Mouse (Mus musculus): ENCODE results near the gene Ppie. TPM values are rescaled to one million over a fixed set of nuclear protein-coding genes. Genes with fewer than 3 reads are reported as not detected.
A peak's percentile ranks its signal among the peaks of the same experiment; 100 is the strongest.
"Not testable (repeated sequence)": the region's sequence is repeated elsewhere in the genome, so short reads cannot be mapped to it uniquely, and the experiment has no call there.

Gene Ppie
- polyA plus RNA-seq, 1 experiment from 2014 or later: 110 TPM

DNA sequence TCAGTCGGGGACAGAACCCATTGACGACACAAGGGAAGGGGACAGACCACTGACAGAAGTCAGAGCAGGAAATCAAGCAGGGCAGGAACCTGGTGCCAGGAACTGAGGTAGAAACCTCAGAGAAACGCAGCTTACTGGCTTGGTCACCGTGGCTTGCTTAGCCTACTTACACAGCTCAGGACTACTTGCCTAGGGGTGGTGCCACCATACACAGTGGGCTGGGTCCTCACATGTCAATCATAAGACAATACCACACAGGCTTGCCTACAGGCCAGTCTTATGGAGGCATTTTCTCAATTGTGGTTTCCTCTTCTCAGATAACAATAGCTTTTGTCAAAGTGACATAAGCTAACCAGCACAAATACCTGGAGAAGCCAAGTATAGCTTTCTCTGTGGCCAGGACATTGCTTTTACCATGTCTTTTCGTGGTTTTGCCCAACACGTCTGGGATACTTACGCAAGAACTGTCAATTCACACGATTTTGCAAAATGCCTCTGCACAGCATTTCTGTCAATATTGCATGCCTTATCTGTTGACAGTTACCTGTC lies 27.5 kb downstream of the Ppie start:
- Histone ChIP-seq H3K4me2 (no peak overlapping the region), H3K27me3 (ENCODE audit: insufficient read depth, low read length) (peaks cover 6% of the 10 kb centered on the region), H3K36me3 (ENCODE audit: insufficient read depth) (no peaks in the 10 kb centered on the region), H3K4me1 (ENCODE audit: insufficient read depth) (no peaks in the 10 kb centered on the region), H3K4me3 (ENCODE audit: low read depth, low read length) (no peak overlapping the region), H3K9ac (no peak overlapping the region), H3K9me3 (ENCODE audit: low read depth, low read length) (no peaks in the 10 kb centered on the region), H3K27ac (ENCODE audit: low read depth) (no peak overlapping the region)
- WGBS: 71% methylated on average over 8 of the region's 8 CpGs
- no peak for DNase-seq
- ATAC-seq (ENCODE audit: insufficient read depth): no peak
- no peak for TF ChIP-seq CTCF (IDR thresholded peaks at IDR 0.05; ENCODE audit: low read depth)

DNA sequence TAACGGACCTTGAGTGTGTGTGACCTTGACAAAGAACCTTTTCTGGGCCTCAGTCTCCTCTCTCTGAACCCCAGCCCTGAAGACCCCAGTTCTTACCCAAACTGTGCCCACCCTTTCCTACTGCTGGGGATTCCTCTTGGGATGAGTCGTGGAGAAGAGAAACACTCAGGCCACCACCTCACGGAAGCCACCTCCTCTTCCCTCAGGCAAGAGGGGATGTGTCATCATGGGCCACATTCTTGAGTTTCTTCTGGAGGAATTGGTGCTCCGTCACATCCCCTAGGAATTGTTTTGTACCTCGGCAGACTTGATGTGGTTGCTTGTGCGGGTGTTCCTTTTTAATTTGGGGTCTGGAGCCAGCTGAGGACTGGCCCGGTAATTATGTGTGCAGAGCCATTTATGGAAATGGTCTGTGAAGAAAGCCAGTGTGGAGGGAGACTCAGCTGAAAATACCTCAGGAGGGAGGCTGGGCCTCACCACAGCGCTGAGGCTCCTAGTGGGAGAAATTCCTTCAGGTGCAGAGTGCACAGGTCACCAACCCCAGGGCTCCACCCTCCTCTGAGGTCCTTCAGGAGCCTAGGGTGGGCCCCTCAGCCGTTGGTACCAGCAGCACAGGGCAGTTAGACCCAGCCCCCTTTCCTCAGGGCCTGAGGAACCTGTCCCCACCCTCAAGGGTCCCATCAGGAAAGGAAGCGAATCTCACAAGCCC lies 28.3 kb downstream of the Ppie start:
- WGBS: 73% methylated on average over 10 of the region's 10 CpGs
- not testable (repeated sequence) for H3K9ac ChIP-seq; H3K9me3 ChIP-seq (ENCODE audit: low read depth, low read length); H3K4me2 ChIP-seq; H3K36me3 ChIP-seq (ENCODE audit: insufficient read depth); H3K4me1 ChIP-seq (ENCODE audit: insufficient read depth); H3K27ac ChIP-seq (ENCODE audit: low read depth); H3K4me3 ChIP-seq (ENCODE audit: low read depth, low read length); DNase-seq; ATAC-seq (ENCODE audit: insufficient read depth); H3K27me3 ChIP-seq (ENCODE audit: insufficient read depth, low read length)

DNA sequence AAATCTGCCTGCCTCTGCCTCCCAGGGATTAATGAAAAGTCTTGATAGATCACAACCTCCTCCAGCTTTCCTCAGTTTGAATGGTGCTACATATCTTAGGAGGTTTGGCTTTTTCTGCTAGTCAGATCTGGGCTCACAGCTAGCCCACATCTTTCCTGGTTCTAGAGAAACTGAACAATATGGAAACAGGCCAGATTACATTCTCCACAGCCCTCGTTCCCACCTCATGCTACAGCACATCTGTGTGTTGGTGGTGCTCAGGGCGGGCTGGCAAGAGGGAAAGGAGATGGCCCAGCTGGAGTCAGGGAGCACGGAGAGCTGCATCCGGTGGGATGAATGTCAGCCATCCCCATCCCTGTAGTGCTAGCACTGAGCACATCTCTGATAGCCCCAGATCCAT lies 29.0 kb downstream of the Ppie start:
- H3K4me1 ChIP-seq (ENCODE audit: insufficient read depth): no peaks in the 10 kb centered on the region
- H3K9me3 ChIP-seq (ENCODE audit: low read depth, low read length): no peaks in the 10 kb centered on the region
- DNase-seq: no peak
- no peaks in the 10 kb centered on the region for H3K36me3 ChIP-seq (ENCODE audit: insufficient read depth)
- H3K27me3 ChIP-seq (ENCODE audit: insufficient read depth, low read length): peaks cover 7% of the 10 kb centered on the region
- ATAC-seq (ENCODE audit: insufficient read depth): no peak
- H3K27ac ChIP-seq (ENCODE audit: low read depth): no peak overlapping the region
- no peak overlapping the region for H3K4me2 ChIP-seq
- no peak for TF ChIP-seq CTCF (IDR thresholded peaks at IDR 0.05; ENCODE audit: low read depth)
- no peak overlapping the region for H3K9ac ChIP-seq
- WGBS: 78% methylated on average over 4 of the region's 4 CpGs
- H3K4me3 ChIP-seq (ENCODE audit: low read depth, low read length): no peak overlapping the region

DNA sequence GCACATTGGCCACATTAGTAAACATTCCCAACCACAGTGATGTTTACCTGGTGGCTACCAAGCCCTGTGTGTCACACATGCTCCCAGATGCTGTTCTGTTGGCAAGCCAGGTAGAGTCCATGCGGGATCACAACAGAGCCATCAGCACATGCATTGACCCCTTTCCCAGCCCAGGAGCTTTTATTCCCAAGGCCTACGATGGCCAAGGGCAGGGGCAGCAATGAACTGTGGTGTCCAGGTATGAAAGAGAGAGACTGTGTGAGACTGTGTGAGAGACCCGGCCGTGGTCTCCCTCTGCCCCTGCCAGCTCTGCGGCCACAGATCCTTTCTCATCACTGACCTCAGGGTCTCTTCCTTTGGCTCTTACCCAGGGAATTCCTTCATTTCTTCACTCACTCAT lies 31.7 kb downstream of the Ppie start:
- no peak overlapping the region for H3K4me2 ChIP-seq
- no peak overlapping the region for H3K9ac ChIP-seq
- H3K27me3 ChIP-seq (ENCODE audit: insufficient read depth, low read length): peaks cover 22% of the 10 kb centered on the region
- no peak overlapping the region for H3K4me3 ChIP-seq (ENCODE audit: low read depth, low read length)
- no peak overlapping the region for H3K27ac ChIP-seq (ENCODE audit: low read depth)
- TF ChIP-seq CTCF (IDR thresholded peaks at IDR 0.05; ENCODE audit: low read depth): no peak
- no peak for ATAC-seq (ENCODE audit: insufficient read depth)
- no peak for DNase-seq
- no peaks in the 10 kb centered on the region for H3K4me1 ChIP-seq (ENCODE audit: insufficient read depth)
- 86% methylated on average over 5 of the region's 5 CpGs for WGBS
- no peaks in the 10 kb centered on the region for H3K36me3 ChIP-seq (ENCODE audit: insufficient read depth)
- no peaks in the 10 kb centered on the region for H3K9me3 ChIP-seq (ENCODE audit: low read depth, low read length)

DNA sequence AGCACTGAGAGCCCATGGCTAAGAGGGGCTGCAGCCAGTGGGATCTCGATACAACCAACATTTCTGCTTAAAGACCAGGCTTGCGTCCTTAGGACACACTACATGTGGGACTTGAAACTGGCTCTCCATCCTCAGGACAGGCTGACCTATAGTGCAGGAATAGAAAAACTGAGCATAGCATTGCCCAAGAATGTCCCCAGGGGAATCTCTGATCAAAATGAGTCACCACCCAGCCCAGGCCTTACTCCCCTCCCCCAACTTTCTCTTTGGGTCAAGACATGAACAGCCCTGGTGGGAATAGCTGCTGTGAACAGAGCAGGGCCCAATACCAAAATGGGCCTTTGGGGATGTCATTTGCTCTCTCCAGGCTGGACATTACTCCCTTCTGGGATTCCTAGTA lies 32.9 kb downstream of the Ppie start:
- Histone ChIP-seq H3K4me2 (no peak overlapping the region), H3K27me3 (ENCODE audit: insufficient read depth, low read length) (peaks cover 22% of the 10 kb centered on the region), H3K4me3 (ENCODE audit: low read depth, low read length) (no peak overlapping the region), H3K4me1 (ENCODE audit: insufficient read depth) (no peaks in the 10 kb centered on the region), H3K9me3 (ENCODE audit: low read depth, low read length) (no peaks in the 10 kb centered on the region), H3K9ac (no peak overlapping the region), H3K36me3 (ENCODE audit: insufficient read depth) (no peaks in the 10 kb centered on the region), H3K27ac (ENCODE audit: low read depth) (no peak overlapping the region)
- no peak for ATAC-seq (ENCODE audit: insufficient read depth)
- 90% methylated on average over 2 of the region's 2 CpGs for WGBS
- no peak for DNase-seq
- no peak for TF ChIP-seq CTCF (IDR thresholded peaks at IDR 0.05; ENCODE audit: low read depth)

DNA sequence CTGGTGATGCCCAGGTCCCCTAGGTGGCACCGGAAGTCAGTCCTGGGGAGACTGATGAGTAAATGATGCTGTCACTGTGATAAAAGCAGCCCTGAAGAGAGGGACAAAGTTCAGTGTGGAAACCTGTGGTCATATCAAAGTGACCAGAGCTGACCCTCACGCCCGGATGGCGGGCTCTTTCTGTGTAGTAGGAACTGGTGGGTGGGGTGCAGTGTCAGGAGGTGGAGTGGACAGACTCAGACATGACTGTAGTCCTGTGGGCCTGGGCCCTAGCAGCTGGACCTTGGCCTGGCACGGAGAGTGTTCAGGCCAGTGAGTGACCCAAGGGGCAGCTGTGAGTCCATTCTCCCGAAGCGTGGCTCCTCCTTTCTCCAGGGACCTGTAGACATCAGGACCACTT lies 33.8 kb downstream of the Ppie start:
- H3K4me2 ChIP-seq; DNase-seq; H3K9me3 ChIP-seq (ENCODE audit: low read depth, low read length); H3K4me1 ChIP-seq (ENCODE audit: insufficient read depth); H3K9ac ChIP-seq; ATAC-seq (ENCODE audit: insufficient read depth); H3K27ac ChIP-seq (ENCODE audit: low read depth); H3K36me3 ChIP-seq (ENCODE audit: insufficient read depth); H3K4me3 ChIP-seq (ENCODE audit: low read depth, low read length): not testable (repeated sequence)
- WGBS: 70% methylated on average over 7 of the region's 7 CpGs
- H3K27me3 ChIP-seq (ENCODE audit: insufficient read depth, low read length): peaks cover 22% of the 10 kb centered on the region

DNA sequence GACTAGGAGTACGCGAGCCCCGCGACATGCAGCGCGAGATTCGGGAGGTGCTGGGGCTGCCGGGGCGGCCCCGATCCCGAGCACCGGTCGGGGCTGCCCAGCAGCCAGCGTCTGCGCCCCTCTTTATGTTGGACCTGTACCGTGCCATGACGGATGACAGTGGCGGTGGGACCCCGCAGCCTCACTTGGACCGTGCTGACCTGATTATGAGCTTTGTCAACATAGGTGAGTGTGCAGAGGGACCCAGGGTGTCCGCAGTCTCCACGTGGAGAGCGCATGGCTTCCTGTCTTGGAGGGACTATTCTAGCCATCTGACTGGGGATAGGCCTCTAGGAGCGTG lies 34.3 kb downstream of the Ppie start:
- ATAC-seq (ENCODE audit: insufficient read depth): peak; percentile 39; the same call in 1 of the 2 replicates

More for the DNA sequence above, 34.3 kb downstream of the Ppie start:
- Histone ChIP-seq H3K27ac (ENCODE audit: low read depth) (no peak overlapping the region), H3K4me3 (ENCODE audit: low read depth, low read length) (peak overlapping the region; percentile 32), H3K4me2 (peak overlapping the region; percentile 54), H3K36me3 (ENCODE audit: insufficient read depth) (no peaks in the 10 kb centered on the region), H3K9me3 (ENCODE audit: low read depth, low read length) (no peaks in the 10 kb centered on the region), H3K9ac (no peak overlapping the region), H3K4me1 (ENCODE audit: insufficient read depth) (no peaks in the 10 kb centered on the region), H3K27me3 (ENCODE audit: insufficient read depth, low read length) (peaks cover 22% of the 10 kb centered on the region)
- no peak for TF ChIP-seq CTCF (IDR thresholded peaks at IDR 0.05; ENCODE audit: low read depth)
- no peak for DNase-seq
- 18% methylated on average over 24 of the region's 24 CpGs for WGBS

All from lung, embryonic 14.5 days (tissue).